Mouse (Mus musculus) layer of hippocampus, adult 8-10 months (tissue): ENCODE measurements at regions not wholly inside any gene's neighbourhood (a gene's known extent, or its start where the extent isn't known, plus 50 kb on each side); places are given as distances from the start of the nearest gene placed in this dataset.

Experiments used
- DNase-seq, 2 experiments: peaks; one replicate each; pipeline ENCODE4 v3.0.0; 2022; ENCODE audit warnings: low spot score in 2 of 2

- peak; percentile 7 to 38 for DNase-seq
Measured at GRCm38 (mm10) chr1:145379739-145380138, 604.5 kb upstream of the Rgs18 start.

GRCm38 (mm10) chr1:145377031-145377430, 601.8 kb upstream of the Rgs18 start:
- no peak for DNase-seq

GRCm38 (mm10) chr1:145376069-145376468, 600.8 kb upstream of the Rgs18 start:
- DNase-seq: no peak

GRCm38 (mm10) chr1:145363796-145364195, 588.6 kb upstream of the Rgs18 start:
- no peak for DNase-seq

- no peak for DNase-seq
Measured at GRCm38 (mm10) chr1:145344821-145345220, 569.6 kb upstream of the Rgs18 start.

- no peak for DNase-seq
Measured at GRCm38 (mm10) chr1:145344356-145344755, 569.1 kb upstream of the Rgs18 start.

GRCm38 (mm10) chr1:145336879-145337278, 561.6 kb upstream of the Rgs18 start:
- DNase-seq: no peak

- no peak for DNase-seq
Measured at GRCm38 (mm10) chr1:145292931-145293330, 517.7 kb upstream of the Rgs18 start.
